Mouse (Mus musculus) cerebellum, postnatal 14 days (tissue): Measurements from ENCODE around the gene Itgb3bp.

Experiments
- DNase-seq, 2 experiments: peaks; one replicate each; pipeline ENCODE4 v3.0.0; 2021; ENCODE audit warnings: mixed read lengths in 2 of 2

Itgb3bp gene

GRCm38 (mm10) chr4:99929613-99930517 lies at the start of gene Itgb3bp:
Itgb3bp (minus strand) TSS chr4:99929813.
- peak; percentile 87 to 88 for DNase-seq

- DNase-seq, result no peak
These were observed 49.7 kb upstream of the Itgb3bp start for GRCm38 (mm10) chr4:99979326-99979725.

GRCm38 (mm10) chr4:99974375-99974774 lies 44.8 kb upstream of the Itgb3bp start:
- peak; percentile 51 to 60 for DNase-seq

- DNase-seq, result peak; percentile 37 to 38
These were observed 44.3 kb upstream of the Itgb3bp start for GRCm38 (mm10) chr4:99973931-99974330.

GRCm38 (mm10) chr4:99972886-99973285 lies 43.3 kb upstream of the Itgb3bp start:
- no peak for DNase-seq

GRCm38 (mm10) chr4:99970097-99970496 lies 40.5 kb upstream of the Itgb3bp start:
- no peak for DNase-seq

GRCm38 (mm10) chr4:99969328-99969727 lies 39.7 kb upstream of the Itgb3bp start:
- DNase-seq, result no peak

- no peak for DNase-seq
These were observed 36.9 kb upstream of the Itgb3bp start for GRCm38 (mm10) chr4:99966555-99966954.

- DNase-seq, result no peak
These were observed 29.7 kb upstream of the Itgb3bp start for GRCm38 (mm10) chr4:99959308-99959707.

- DNase-seq, result no peak
These were observed 28.6 kb upstream of the Itgb3bp start for GRCm38 (mm10) chr4:99958084-99958815.

GRCm38 (mm10) chr4:99957186-99957585 lies 27.6 kb upstream of the Itgb3bp start:
- DNase-seq, result no peak

- peak; percentile 21 to 31 for DNase-seq
These were observed 25.8 kb upstream of the Itgb3bp start for GRCm38 (mm10) chr4:99955396-99955795.

GRCm38 (mm10) chr4:99953904-99954303 lies 24.3 kb upstream of the Itgb3bp start:
- no peak for DNase-seq

GRCm38 (mm10) chr4:99947896-99948295 lies 18.3 kb upstream of the Itgb3bp start:
- no peak for DNase-seq

GRCm38 (mm10) chr4:99947192-99947591 lies 17.6 kb upstream of the Itgb3bp start:
- DNase-seq, result no peak

- DNase-seq, result no peak
These were observed 16.9 kb upstream of the Itgb3bp start for GRCm38 (mm10) chr4:99946516-99946915.

GRCm38 (mm10) chr4:99945011-99945410 lies 15.4 kb upstream of the Itgb3bp start:
- DNase-seq, result no peak

GRCm38 (mm10) chr4:99944606-99945005 lies 15.0 kb upstream of the Itgb3bp start:
- DNase-seq, result no peak

- DNase-seq, result peak in 1 of 2 experiments; percentile 30
These were observed 12.2 kb upstream of the Itgb3bp start for GRCm38 (mm10) chr4:99941655-99942414.

GRCm38 (mm10) chr4:99939711-99940505 lies 10.3 kb upstream of the Itgb3bp start:
- DNase-seq, result peak; percentile 34 to 57

GRCm38 (mm10) chr4:99936278-99936677 lies 6.7 kb upstream of the Itgb3bp start:
- no peak for DNase-seq

- peak; percentile 35 to 51 for DNase-seq
These were observed 5.2 kb upstream of the Itgb3bp start for GRCm38 (mm10) chr4:99934859-99935258.
